Mouse (Mus musculus): Measurements from ENCODE around the gene Ttl.

DNA sequence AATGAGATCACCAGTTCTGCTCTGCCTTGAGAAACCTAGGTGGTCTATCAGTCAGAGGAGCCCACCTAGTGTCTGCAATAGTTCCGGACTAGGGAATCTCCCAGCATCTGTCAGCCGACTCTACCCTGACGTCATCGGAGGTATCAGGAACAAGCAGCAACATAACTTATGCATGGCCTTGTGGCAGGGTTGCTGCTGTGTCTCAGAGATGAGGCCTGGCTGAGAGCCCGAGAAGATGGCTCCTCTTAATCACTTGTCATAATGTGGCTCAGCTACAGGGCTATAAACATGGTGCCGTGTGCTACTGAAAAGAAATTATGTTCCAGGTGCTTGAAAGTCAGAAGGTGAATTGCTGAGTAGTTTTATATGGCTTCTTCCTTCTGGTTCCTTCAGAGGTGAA, 10.0 kb upstream of the Ttl start:
- TF ChIP-seq CTCF (IDR thresholded peaks at IDR 0.05; ENCODE audit: borderline replicate concordance, extremely low read depth, insufficient read depth, insufficient read length) (no peak), POLR2A (IDR thresholded peaks at IDR 0.05; ENCODE audit: borderline replicate concordance, extremely low read depth, insufficient read depth, insufficient read length, poor library complexity, severe bottlenecking) (no peak)
